Mouse (Mus musculus) macrophage (primary cell): ENCODE measurements around the gene Coro2b. TPM values are rescaled to one million over a fixed set of nuclear protein-coding genes. Genes with fewer than 3 reads are reported as not detected.

Experiments used
- H3K27ac ChIP-seq: fragments of 350-480 bp; formaldehyde crosslinking; 2 replicates; pipeline ENCODE4 v1.9.0; 2021
- H3K36me3 ChIP-seq: fragments of 350-480 bp; formaldehyde crosslinking; 2 replicates; pipeline ENCODE4 v1.9.0; 2021; ENCODE audit errors: inconsistent target
- H3K4me3 ChIP-seq: fragments of 350-480 bp; formaldehyde crosslinking; 2 replicates; pipeline ENCODE4 v1.9.0; 2021; ENCODE audit errors: inconsistent target
- H3K79me2 ChIP-seq: fragments of 350-480 bp; formaldehyde crosslinking; 2 replicates; pipeline ENCODE4 v1.9.0; 2021; ENCODE audit errors: inconsistent target
- WGBS: methylation state at CpG from one replicate; pipeline ENCODE4 v1.1.7; 2026; ENCODE audit warnings: inconsistent platforms; ENCODE audit not compliant: missing documents; 5-methylcytosine and 5-hydroxymethylcytosine counted together
- polyA plus RNA-seq: library from polyadenylated mRNA; stranded (reverse); fragments of 250-400 nt; gene quantifications from 3 replicates; pipeline ENCODE4 v1.2.4, GENCODE M21; 2018; ENCODE audit warnings: inconsistent platforms

The Coro2b gene
- polyA plus RNA-seq, 1 experiment from 2014 or later = 5.9 TPM

DNA sequence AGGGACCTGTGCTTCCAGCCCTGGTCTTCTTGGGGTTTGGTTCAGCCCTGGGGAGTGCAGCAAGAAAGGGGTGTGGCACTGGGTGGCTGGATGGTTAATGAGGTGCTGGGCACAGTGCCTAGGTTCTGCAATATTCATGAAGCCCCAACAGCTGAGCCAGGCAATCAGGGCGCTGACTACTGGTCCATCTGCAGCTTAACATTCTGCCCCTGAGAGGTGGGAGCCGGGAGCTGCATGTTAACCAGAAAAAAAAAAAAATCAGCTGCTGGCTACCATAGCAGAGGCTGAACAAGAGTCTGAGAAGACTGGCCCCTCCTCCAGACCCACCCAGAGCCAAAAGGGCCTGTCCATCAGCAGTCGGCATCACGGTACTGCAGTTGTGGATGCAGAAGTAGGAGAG lies 52.7 kb downstream of the Coro2b start:
- WGBS = 94% methylated on average over 4 of the region's 4 CpGs
- H3K4me3 ChIP-seq = no peak overlapping the region
- H3K36me3 ChIP-seq = no peaks in the 10 kb centered on the region
- no peak overlapping the region for H3K27ac ChIP-seq
- no peaks in the 10 kb centered on the region for H3K79me2 ChIP-seq

DNA sequence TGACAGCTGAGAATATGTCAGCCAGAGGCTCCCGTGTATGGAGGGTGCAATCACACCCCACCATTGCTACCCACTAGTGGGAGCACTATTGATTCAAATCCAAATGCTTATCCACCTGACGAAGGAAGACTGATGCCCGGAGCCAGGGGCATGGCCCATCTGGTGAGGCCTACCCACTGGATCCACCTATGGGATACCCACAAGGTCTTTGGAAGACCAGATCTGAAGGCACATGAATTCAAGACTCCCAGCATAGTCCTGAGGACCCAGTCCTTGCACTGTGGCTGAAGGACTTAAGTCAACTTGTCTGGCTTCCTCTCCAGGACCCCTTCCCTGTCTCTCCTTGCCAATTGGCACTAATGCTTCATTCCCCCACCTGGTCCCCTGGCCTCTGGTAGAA lies 54.1 kb downstream of the Coro2b start:
- Histone ChIP-seq H3K36me3 (no peaks in the 10 kb centered on the region), H3K79me2 (no peaks in the 10 kb centered on the region), H3K4me3 (no peak overlapping the region), H3K27ac (no peak overlapping the region)
- WGBS = 67% methylated on average over 3 of the region's 3 CpGs

DNA sequence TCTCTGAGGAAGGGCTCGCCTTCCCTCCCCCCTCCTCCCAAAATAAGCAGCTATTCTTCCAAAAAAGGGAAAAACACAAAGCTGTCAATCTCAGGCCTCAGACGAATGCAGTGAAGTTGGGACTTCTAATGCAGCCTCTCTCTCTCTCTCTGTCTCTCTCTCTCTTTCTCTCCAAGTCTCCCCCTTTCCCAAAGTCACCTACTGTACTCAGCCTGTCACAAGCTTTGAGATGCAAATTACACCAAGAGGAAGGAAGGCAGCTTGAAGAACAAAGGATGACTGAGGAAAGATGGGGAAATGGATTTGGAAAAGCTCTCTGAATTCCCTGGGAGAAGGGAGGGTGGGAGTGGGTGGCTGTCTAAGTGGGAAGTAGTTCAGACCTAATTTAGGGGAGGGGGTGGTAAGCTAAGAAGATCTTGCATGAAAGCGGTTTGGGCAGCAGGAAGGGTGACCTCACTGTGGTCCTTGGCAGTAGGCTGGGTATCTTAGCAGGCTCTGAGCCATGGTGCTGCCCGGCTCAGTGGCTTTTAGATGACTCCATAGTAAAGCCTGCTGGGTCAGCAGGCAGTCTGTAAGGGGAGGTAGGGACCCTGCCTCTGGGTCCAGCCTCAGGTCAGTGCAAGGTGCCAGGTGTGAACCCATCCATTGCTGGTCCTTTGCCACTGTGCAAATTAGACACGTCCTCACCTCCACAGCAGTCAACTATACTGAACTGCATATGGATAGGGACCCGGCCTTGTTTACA lies 55.8 kb downstream of the Coro2b start:
- no peaks in the 10 kb centered on the region for H3K79me2 ChIP-seq
- WGBS = 92% methylated on average over 6 of the region's 6 CpGs
- H3K36me3 ChIP-seq = no peaks in the 10 kb centered on the region
- H3K4me3 ChIP-seq = no peak overlapping the region
- H3K27ac ChIP-seq = no peak overlapping the region

DNA sequence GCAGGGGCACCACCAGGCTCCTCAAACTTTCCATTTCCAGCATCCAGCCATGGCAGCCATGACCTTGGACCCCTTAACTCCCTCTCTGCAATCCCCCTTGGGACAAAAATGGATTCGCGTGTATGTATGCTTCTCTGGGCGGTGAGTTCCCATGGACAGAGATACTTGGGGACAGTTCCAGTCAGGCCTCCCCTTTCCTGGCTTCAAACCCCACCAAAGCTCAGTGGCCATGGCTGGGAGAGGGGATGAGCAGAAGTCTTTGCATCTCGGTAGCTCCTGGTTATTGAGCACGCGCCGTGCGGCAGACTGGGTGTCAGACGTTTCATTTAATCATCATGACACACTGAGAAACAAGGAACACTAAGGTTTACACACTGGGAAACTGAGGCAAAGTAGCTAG lies 56.7 kb downstream of the Coro2b start:
- H3K27ac ChIP-seq = no peak overlapping the region
- no peak overlapping the region for H3K4me3 ChIP-seq
- no peaks in the 10 kb centered on the region for H3K79me2 ChIP-seq
- 94% methylated on average over 9 of the region's 9 CpGs for WGBS
- H3K36me3 ChIP-seq = no peaks in the 10 kb centered on the region

DNA sequence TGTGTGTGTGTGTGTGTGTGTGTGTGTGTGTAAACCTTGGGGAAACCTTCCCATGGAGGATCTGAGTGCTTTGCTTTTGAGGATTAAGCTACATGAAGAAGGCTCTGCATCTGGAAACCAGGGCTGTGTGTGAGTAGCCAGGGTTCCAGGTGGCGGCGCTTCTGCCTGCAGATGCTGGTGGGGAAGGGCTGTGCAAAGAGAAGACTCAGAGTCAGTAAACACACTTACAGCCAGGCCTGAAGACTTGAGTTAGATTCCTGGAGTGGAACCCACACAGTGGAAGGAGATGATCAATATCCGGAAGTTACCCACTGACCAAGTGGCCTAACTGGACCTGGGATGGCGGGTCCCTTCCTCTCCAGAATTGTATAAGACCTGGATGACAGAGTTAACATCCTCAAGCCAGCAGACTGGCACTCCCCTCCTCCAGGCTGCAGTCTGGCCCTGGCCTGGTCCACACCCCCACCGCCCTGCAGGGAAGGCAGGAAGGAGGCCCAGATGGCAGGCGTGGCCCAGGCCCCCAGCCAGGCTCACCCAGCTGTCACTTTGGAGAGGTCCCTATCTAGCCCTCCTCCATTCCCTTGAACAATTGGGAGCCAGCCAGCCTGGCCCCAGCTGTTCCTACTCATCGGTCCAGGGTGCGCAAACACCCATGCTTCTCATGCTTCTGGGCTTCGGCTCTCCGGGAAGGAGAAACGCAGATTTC lies 59.9 kb downstream of the Coro2b start:
- WGBS = 94% methylated on average over 11 of the region's 11 CpGs
- Histone ChIP-seq H3K4me3 (no peak overlapping the region), H3K27ac (no peak overlapping the region), H3K79me2 (no peaks in the 10 kb centered on the region), H3K36me3 (no peaks in the 10 kb centered on the region)

DNA sequence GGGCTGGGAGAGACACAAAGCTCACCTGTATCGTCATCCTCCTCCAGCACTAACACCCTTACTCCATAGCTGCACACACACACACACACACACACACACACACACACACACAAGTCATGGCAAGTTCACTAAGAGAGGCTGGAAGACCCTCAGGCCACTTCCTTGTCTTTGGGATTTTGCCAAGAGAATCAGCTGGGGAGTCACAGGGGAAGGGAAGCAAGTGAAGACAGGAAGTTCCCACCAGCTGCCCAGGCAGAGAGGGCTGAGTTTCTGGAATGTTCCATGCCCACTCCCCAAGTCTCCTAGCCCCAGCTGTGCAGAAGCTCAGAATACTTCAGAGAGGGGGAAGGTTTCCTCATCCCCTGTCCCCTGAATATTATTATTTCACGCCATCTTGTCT lies 62.6 kb downstream of the Coro2b start:
- Histone ChIP-seq H3K36me3 (no peaks in the 10 kb centered on the region), H3K4me3 (no peak overlapping the region), H3K79me2 (no peaks in the 10 kb centered on the region), H3K27ac (no peak overlapping the region)
- 85% methylated on average over 2 of the region's 2 CpGs for WGBS

DNA sequence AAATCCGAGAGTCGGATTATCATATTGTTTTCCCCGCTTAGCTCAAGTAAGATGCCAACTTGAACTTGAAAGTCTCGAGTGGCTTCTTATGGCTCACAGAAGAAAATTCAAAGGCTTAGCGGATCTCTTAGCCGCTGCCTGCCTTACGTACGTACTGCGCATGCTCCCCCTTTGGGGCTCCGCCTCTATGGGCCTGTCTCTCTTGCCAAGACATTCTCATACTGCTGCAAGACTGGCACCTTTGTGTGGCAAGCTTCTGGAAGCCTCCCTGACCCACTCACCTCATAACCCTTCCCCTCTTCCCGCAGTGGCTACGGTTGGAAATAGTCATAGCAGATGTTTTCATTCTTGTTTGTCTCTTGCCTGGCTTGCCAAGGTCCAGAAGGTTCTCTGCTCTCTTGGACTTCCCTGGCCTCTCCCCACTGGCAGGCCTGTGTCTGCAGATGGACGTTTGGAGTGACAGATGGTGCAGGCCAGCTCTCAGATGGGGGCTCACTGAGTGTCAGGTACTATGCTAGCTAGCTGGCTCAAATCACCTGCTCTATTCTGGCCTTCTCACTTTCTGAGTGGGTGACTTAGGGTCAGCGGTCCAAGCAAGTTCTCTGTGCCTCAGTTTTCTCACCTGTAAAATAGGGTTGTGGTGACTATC lies 65.2 kb downstream of the Coro2b start:
- no peak overlapping the region for H3K27ac ChIP-seq
- no peak overlapping the region for H3K4me3 ChIP-seq
- H3K36me3 ChIP-seq = no peaks in the 10 kb centered on the region
- 95% methylated on average over 14 of the region's 14 CpGs for WGBS
- H3K79me2 ChIP-seq = no peaks in the 10 kb centered on the region

DNA sequence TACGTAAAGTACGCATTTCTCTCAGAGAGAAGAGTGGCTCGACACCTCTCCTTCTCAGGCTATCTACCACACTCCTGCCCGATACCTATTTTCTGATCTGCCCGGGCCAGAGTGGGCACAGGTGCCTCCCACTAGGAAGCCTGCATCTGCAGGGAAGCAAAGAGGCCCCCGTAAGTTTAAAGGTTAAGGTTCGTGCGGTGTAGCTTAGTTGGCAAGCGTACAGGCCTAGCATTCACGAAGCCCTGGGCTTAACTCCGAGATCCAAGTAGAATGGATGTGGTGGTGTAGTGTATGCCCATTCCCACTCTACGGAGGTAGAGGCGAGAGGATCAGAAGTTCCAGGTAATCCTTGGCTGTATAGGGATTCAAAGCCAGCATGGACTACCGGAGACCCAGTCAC lies 65.8 kb downstream of the Coro2b start:
- Histone ChIP-seq H3K4me3 (no peak overlapping the region), H3K36me3 (no peaks in the 10 kb centered on the region), H3K79me2 (no peaks in the 10 kb centered on the region), H3K27ac (no peak overlapping the region)
- 94% methylated on average over 14 of the region's 14 CpGs for WGBS

DNA sequence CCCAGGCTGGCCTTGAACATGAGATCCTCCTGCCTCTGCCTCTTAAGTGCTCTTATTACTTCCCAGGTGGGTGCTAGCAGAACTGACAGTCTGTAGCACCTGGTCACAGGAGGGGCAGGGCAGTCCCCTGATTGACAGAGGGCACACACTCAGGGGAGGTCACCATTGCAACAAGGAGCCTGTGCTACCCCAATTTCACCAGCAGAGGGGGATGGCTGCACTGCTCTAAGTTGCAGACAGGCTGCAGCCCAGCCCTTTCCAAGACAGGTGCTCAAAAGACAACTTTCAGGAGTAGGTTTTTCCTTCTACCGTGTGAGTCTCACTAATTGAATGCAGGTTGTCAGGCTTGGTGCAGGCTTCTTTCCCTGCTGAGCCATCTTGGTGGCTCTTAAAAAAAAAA lies 66.4 kb downstream of the Coro2b start:
- Histone ChIP-seq H3K27ac (no peak overlapping the region), H3K4me3 (no peak overlapping the region), H3K36me3 (no peaks in the 10 kb centered on the region), H3K79me2 (no peaks in the 10 kb centered on the region)
- WGBS = 10% methylated on average over 1 of the region's 1 CpGs

DNA sequence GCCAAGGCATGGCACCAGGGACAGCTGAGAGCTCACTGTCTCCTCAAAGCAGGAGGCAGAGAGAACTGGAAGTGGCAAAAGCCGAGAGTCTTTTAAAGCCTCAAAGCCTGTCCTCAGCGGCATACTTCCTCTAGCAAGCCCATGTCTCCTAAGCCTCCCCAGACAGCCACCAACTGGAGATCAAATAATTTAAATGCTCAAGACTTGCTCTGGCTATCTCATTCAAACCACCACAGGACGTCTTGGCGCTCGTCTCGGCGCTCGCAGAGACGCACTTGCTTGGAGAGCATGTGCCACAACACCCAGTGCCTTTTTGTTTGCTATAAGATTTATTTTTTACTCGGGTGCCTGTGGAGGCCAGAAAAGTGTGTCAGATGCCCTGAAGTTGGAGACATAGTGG lies 67.1 kb downstream of the Coro2b start:
- WGBS = 79% methylated on average over 10 of the region's 10 CpGs
- H3K79me2 ChIP-seq = no peaks in the 10 kb centered on the region

DNA sequence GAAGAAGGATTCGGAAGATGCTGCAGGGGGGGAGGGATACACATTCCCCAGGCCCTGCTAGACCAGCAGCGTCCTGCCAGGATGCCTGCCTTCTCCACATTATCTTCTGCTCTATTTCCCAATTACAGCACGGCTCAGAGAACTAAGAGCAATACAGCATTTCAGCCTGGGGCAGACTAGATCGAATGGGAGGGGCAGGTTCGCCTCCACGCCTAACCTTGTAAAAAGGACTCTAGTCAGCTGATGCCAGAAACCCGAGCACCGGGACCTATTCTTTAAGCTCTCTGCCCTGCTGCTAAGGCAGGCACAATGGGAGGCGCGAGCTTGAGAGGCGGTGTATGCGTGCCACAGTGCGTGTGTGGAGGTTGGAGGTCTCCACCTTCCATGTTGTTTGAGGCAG lies 67.7 kb downstream of the Coro2b start:
- Histone ChIP-seq H3K4me3 (no peak overlapping the region), H3K36me3 (no peaks in the 10 kb centered on the region), H3K79me2 (no peaks in the 10 kb centered on the region), H3K27ac (no peak overlapping the region)
- WGBS = 94% methylated on average over 13 of the region's 13 CpGs

More for the DNA sequence above, 67.1 kb downstream of the Coro2b start:
- Histone ChIP-seq H3K36me3 (no peaks in the 10 kb centered on the region), H3K27ac (no peak overlapping the region), H3K4me3 (no peak overlapping the region)

DNA sequence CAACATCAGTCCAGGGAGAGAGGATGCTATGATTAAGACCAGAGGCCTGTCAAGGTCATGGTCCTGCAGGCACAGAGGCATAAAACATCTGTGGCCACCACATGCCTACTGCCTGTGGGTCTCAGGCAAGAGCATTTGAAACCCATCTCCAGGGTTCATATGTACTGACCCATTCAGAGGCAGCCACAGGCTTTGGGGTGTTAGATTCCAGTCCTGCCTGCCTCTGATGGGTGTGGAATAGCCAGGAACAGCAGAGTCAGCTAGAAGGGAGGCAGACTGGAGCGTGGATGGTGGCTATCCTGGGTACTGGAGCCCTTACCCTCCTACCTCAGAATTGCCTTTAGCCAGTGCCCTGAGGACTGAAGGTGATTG lies 69.4 kb downstream of the Coro2b start:
- no peak overlapping the region for H3K4me3 ChIP-seq
- 90% methylated on average over 1 of the region's 1 CpGs for WGBS
- no peaks in the 10 kb centered on the region for H3K36me3 ChIP-seq
- H3K27ac ChIP-seq = no peak overlapping the region
- H3K79me2 ChIP-seq = no peaks in the 10 kb centered on the region

DNA sequence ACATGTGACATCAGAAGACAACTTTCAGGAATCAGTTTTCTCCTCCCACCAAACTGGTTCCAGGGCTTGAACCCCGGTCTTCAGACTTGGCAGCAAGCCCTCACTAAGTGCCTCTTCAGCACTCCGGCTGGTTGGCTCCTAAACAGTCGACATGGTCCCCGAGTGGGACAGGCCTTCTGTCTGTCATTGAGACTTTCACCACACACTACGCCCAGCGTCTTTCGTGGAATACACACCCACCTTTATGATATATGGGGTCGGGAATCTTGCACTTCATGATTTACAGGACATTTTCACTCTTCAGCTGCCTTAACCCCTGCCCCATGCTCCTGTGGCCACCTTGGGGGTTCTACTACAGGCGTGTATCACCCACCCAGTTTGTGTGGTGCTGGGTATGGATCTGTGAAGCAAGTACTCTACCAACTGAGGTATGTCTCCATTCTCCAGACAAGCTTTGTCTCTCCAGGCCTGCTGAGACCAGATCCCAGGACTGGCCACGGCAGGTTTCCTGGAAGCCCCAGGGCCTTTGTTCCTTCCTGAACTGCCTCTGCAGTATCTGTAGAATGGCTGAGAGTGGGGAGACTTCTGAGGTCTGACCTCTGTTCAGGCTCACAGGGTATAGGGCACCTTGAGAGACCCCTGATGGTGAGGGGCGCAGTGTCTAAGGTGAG lies 70.0 kb downstream of the Coro2b start:
- Histone ChIP-seq H3K79me2 (no peaks in the 10 kb centered on the region), H3K36me3 (no peaks in the 10 kb centered on the region), H3K4me3 (no peak overlapping the region), H3K27ac (no peak overlapping the region)
- WGBS = 91% methylated on average over 11 of the region's 11 CpGs

DNA sequence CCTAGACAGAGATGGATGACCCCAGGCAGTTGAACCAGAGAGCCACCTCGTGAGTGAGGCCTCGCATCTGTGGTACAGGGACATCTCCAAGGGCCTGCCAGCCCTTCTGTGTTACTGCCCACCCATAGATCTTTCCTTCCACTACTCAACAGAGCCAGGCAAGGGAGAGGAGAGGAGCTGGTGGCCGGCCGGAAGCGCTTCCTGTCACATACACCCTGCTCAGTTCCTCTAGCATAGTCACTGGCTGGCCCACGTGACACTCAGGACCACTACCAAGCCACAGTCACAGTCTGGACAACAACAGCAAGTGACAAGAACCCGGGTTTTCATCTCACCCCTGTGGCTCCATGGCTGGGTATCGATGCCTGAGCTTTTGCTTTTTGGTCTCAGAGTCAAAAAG lies 70.8 kb downstream of the Coro2b start:
- 80% methylated on average over 8 of the region's 8 CpGs for WGBS
- H3K36me3 ChIP-seq = no peaks in the 10 kb centered on the region
- H3K27ac ChIP-seq = no peak overlapping the region
- no peak overlapping the region for H3K4me3 ChIP-seq
- H3K79me2 ChIP-seq = no peaks in the 10 kb centered on the region

DNA sequence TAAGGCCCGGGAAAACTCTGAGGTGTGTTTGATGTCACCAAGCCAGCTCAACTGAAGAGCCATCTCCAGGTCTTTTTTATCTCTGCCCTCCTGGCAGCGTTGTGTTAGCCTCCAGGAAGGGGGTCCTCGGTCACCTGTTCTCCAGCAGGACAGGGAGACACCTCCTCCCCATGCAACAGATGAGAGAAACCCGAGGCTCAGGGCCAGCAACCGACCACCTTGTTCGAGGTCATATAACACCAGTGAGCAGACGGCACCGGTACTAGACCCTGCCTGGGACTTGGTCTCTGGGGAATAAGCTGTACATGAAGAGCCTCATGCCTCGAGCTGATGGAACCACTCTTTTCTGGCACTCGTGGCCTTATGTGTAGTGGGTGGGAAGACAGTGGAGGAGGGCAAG lies 72.1 kb downstream of the Coro2b start:
- WGBS = 84% methylated on average over 10 of the region's 10 CpGs
- no peaks in the 10 kb centered on the region for H3K36me3 ChIP-seq
- H3K79me2 ChIP-seq = no peaks in the 10 kb centered on the region
- H3K4me3 ChIP-seq = no peak overlapping the region
- H3K27ac ChIP-seq = no peak overlapping the region
